Mouse (Mus musculus): ENCODE measurements around the gene Herc2. TPM values are rescaled to one million over a fixed set of nuclear protein-coding genes. Genes with fewer than 3 reads are reported as not detected.

Gene Herc2
- polyA plus RNA-seq, 1 experiment from 2014 or later = 22.2 TPM

- no peak for DNase-seq (ENCODE audit: low spot score)
- 50% methylated on average over 3 of the region's 3 CpGs for WGBS
- no peak within 1 kb of the TSS for H3K27ac ChIP-seq
- H3K4me1 ChIP-seq = no peaks in the 10 kb centered on the region
- no peak within 1 kb of the TSS for H3K4me3 ChIP-seq
- H3K27me3 ChIP-seq (ENCODE audit: low read depth, poor library complexity, severe bottlenecking) = no peaks in the 10 kb centered on the region
- no peaks in the 10 kb centered on the region for H3K36me3 ChIP-seq
- no peaks in the 10 kb centered on the region for H3K9me3 ChIP-seq (replicated peaks)
Measured at GRCm38 (mm10) chr7:56239543-56239942, 189.5 kb downstream of the Herc2 start, which contains the start of gene Oca2. Gene Oca2 (plus strand): TSS chr7:56239760.

GRCm38 (mm10) chr7:56254568-56254967 lies 204.6 kb downstream of the Herc2 start:
- no peak overlapping the region for H3K4me3 ChIP-seq
- WGBS = 84% methylated on average over 10 of the region's 10 CpGs
- no peaks in the 10 kb centered on the region for H3K36me3 ChIP-seq
- no peaks in the 10 kb centered on the region for H3K27me3 ChIP-seq (ENCODE audit: low read depth, poor library complexity, severe bottlenecking)
- no peak for DNase-seq (ENCODE audit: low spot score)
- H3K9me3 ChIP-seq (replicated peaks) = no peaks in the 10 kb centered on the region
- no peak overlapping the region for H3K27ac ChIP-seq
- 0 out of 2 replicates have a peak, but pooled peaks cover 5% of the 10 kb centered on the region for H3K4me1 ChIP-seq

GRCm38 (mm10) chr7:56257875-56258441 lies 208.0 kb downstream of the Herc2 start:
- 0 out of 2 replicates have a peak, but pooled peaks cover 5% of the 10 kb centered on the region for H3K4me1 ChIP-seq
- H3K27ac ChIP-seq = no peak overlapping the region
- WGBS = 67% methylated on average over 3 of the region's 3 CpGs
- H3K9me3 ChIP-seq (replicated peaks) = no peaks in the 10 kb centered on the region
- no peak overlapping the region for H3K4me3 ChIP-seq
- no peaks in the 10 kb centered on the region for H3K36me3 ChIP-seq
- H3K27me3 ChIP-seq (ENCODE audit: low read depth, poor library complexity, severe bottlenecking) = no peaks in the 10 kb centered on the region
- no peak for DNase-seq (ENCODE audit: low spot score)

DNA sequence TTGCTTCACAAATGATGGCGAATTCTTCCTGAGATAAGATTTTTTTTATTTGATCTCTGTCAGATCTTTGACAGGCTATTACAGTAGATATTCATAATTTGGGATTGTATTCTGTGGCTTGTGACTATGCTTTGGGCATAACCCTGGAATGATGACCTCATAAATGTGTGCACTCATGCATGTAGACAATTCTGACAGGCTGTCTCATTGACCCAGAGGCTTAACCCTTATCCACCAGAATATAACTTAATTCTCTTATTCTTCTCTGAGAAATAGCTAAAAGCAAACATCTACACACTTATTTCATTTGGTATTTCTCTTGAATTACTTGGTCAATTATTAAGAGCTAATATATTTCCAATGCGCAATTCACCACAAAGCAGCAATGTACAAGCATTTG lies 227.5 kb downstream of the Herc2 start:
- Histone ChIP-seq H3K27ac (no peak overlapping the region), H3K4me3 (no peak overlapping the region), H3K9me3 (replicated peaks) (no peaks in the 10 kb centered on the region), H3K4me1 (no peaks in the 10 kb centered on the region), H3K36me3 (no peaks in the 10 kb centered on the region), H3K27me3 (ENCODE audit: low read depth, poor library complexity, severe bottlenecking) (no peaks in the 10 kb centered on the region)
- WGBS = 92% methylated on average over 2 of the region's 2 CpGs
- no peak for DNase-seq (ENCODE audit: low spot score)

Other genes with a start within 250 kb of the Herc2 start
- 98.2 and 117 TPM in 2 replicates for gene Cyfip1, start 208.5 kb upstream of the Herc2 start, polyA plus RNA-seq (2016; fragmentation: Nextera tagmentation; extraction: Ambion mirVana)
- gene Nipa2, start 87.7 kb upstream of the Herc2 start, polyA plus RNA-seq (2016; fragmentation: Nextera tagmentation; extraction: Ambion mirVana) = 46.1 and 46.4 TPM in 2 replicates
- 5.2 and 5.9 TPM in 2 replicates for gene Nipa1, start 30.2 kb upstream of the Herc2 start, polyA plus RNA-seq (2016; fragmentation: Nextera tagmentation; extraction: Ambion mirVana)
- not detected in 2 replicates for gene Oca2, start 189.6 kb downstream of the Herc2 start, polyA plus RNA-seq (2016; fragmentation: Nextera tagmentation; extraction: Ambion mirVana)